Mouse (Mus musculus) mouse trophoblast stem cell (cell line): ENCODE results near the gene L1td1.

Experiments used
- in situ Hi-C, 2 experiments: fragments of 300-500 bp; cut with MseI, MboI; formaldehyde crosslinking; loops; 2 replicates in 1 of 2; 3 replicates in 1 of 2; pipeline ENCODE4 v1.15.1; 2025

Gene L1td1

GRCm38 (mm10) chr4:98733660-98734059 is 7.1 kb downstream of the L1td1 start:
- in situ Hi-C loops = loop anchor here in 1 of 2 experiments (25.0 kb wide), 1 partner anchor 454 kb away; the partner anchor contains the start of gene Atg4c

DNA sequence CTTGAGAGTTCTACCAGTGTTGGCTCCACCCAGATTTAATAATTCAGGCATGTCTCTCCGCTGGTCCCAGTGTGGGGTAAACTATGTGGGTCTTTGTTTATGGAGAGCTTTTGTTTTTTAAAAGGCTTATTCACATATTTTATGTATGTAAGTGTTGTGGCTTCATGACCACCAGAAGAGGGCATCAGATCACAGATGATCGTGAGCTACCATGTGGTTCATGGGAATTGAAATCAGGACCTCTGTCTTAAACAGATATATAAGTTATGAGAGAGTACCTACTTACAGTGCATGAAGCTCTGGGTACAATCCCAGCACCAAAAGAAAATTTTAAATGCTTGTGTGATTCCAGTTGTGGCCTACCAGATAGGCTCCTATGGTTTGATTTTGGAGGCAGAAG is 13.2 kb downstream of the L1td1 start:
- in situ Hi-C loops = loop anchor here (5.0 to 25.0 kb wide), 2 partner anchors 148 to 448 kb away; partner anchors contain the start of gene Atg4c (in 1 of the 2)

DNA sequence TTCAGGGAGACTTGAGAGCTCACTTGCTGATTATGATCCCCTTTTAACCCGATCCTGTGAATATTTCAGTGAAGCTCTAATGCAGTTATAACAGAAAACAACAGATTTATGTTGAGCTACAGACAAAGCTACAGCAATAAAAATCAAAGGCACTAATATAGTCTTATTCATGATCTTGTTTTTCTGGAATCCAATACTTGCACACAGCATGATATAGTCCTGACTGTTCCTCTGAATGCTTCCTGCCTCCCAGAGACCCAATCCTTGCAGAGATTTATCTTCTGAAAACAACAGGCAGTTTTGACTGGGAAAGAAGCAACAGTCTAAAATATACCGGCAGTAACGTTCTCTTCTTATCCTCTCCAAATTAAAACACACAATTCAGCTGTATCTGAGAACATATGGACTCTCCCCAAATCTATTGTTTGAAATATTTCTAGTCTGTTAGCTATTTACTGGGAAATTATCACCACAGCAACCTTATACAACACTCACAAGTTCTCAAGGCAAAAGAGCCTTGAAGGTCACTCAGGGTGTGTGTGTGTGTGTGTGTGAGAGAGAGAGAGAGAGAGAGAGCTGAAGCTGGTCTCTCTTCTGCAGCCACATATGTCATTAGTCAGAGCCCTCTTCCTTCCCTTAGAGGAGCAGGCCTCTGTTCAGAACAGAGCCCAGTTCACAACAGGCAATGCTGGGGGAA is 16.8 kb downstream of the L1td1 start:
- in situ Hi-C loops = loop anchor here (5.0 to 25.0 kb wide), 2 partner anchors 144 to 444 kb away; partner anchors contain the start of gene Atg4c (in 1 of the 2)

GRCm38 (mm10) chr4:98743906-98744210 is 17.3 kb downstream of the L1td1 start:
- in situ Hi-C loops = loop anchor here (5.0 to 25.0 kb wide), 2 partner anchors 143 to 443 kb away; partner anchors contain the start of gene Atg4c (in 1 of the 2)

- in situ Hi-C loops = no loop called here
Observed at GRCm38 (mm10) chr4:98754456-98754855, 27.9 kb downstream of the L1td1 start.

- in situ Hi-C loops = no loop called here
Observed at GRCm38 (mm10) chr4:98756141-98756540, 29.6 kb downstream of the L1td1 start.

GRCm38 (mm10) chr4:98758012-98758821 is 31.7 kb downstream of the L1td1 start:
- in situ Hi-C loops = no loop called here

DNA sequence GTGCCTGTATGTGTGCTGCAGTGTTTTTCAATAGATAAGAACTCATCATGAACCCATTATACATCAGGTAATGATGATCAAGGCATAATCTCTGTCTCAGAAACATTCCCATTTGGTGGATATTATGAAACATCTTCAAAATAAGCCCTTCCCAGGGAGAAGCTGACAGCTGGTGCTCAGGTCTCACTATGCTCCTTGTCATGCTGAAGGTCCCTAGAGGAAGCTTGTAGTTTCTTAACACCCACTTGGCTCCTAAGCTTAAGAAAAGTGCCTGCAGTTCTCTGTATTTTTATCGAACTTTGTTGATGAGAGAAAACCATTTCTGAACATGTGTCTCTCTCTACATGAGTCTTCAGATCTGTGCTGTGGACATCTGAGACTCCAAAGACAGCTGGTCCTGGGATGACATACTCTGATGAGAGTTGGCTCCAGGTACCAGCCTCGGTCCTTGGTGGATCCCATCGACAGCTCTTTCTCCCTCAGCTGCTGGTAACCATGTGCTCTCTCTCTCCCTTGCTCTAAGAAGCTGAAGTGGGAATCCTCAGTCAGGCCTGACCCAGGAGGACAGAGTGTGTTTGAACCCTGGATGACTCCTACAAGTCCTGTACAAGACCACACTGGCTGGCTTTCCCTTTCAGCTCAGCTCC is 32.5 kb downstream of the L1td1 start:
- in situ Hi-C loops = no loop called here

GRCm38 (mm10) chr4:98767134-98768133 is 40.9 kb downstream of the L1td1 start:
- in situ Hi-C loops = no loop called here

GRCm38 (mm10) chr4:98773785-98774184 is 47.3 kb downstream of the L1td1 start:
- in situ Hi-C loops = no loop called here

- in situ Hi-C loops = no loop called here
Observed at GRCm38 (mm10) chr4:98776721-98777427, 50.3 kb downstream of the L1td1 start.

DNA sequence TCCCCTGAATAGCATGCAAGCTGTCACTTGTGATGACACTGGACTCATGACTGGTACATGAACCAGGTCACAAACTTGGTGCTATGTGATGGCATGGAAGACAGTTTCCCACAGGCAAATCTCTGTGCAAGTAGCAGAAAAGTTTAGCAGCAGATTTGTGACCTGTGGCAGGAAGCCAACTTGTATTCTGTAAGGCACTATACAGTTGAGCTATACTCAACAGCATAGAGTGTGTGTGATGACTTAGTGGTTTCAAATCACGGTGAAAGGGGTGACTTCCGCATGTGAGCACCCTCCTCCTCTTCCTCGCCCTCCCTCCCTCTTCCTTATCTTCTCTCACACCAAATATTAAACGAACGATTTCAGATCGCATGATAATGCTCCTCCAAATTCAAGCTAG is 50.9 kb downstream of the L1td1 start:
- in situ Hi-C loops = no loop called here

GRCm38 (mm10) chr4:98778219-98778618 is 51.7 kb downstream of the L1td1 start:
- in situ Hi-C loops = no loop called here

GRCm38 (mm10) chr4:98785851-98786250 is 59.3 kb downstream of the L1td1 start:
- in situ Hi-C loops = no loop called here

DNA sequence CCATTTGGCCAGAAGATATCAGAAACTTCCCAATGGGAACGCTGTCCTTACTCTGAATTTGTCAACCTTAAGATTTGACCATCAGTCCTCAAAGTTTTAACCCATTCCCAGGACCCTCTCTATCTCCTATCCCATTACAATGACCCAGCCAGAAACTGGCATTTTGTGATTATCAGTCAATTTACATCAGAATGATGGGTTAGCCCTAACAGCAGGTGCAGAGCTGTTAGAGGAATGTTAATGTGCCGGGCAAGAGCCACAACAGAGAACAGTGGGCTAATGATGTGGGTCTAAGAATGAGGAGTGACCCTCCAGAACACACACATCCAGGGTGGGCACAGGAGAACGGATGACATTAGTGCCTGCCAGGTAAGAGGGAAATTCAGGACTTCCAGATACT is 59.7 kb downstream of the L1td1 start:
- in situ Hi-C loops = no loop called here
